Mouse (Mus musculus): ENCODE measurements around the gene Bptf. TPM values are rescaled to one million over a fixed set of nuclear protein-coding genes. Genes with fewer than 3 reads are reported as not detected.
"Not testable (repeated sequence)": the region's sequence is repeated elsewhere in the genome, so short reads cannot be mapped to it uniquely, and the experiment has no call there.

Bptf gene
- polyA plus RNA-seq (2011; ENCODE audit: insufficient read length, low read depth, missing spikeins), result 49.4 and 50.2 TPM in 2 replicates

DNA sequence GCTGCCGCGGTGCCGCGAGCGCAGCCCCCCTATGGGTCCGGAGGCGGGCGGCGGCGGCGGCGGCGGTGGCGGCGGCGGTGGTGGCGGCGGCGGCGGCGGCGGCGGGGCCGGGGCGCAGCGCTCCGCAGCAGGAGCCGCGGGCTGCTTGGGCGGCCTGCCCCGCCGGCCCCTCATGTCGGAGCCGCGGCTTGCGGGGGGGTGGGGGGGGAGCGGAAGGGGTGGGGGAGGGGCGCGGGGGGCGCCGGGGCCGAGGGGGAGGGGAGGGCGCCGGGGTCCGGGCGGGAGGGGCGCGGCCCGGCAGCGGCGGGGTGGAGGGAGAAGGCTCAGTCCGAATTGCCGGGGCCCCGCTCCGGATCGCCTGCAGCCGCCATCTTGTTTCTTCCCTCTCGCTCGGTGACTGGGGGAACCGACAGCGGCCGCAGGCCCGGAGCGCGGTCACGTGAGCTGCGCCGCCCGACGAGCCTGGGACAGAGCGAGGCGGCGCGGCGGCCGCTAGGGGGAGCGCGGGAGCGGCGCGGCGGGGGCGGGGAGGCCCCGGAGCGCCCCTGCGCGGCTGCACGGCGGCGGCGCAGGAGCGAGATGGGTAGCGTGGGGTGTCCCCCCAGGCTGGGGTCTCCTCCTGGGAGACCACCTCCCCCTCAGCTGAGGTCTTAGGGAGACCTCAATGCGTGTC, at the start of gene Bptf:
TSS of gene Bptf (minus strand) at position 379 of the 673 bp plus-strand sequence.
- Histone ChIP-seq H3K27ac (ENCODE audit: insufficient read depth, low read length) (peak within 1 kb of the TSS; percentile 56), H3K4me1 (ENCODE audit: control insufficient read depth, insufficient read depth, low read length) (no peaks in the 10 kb centered on the region), H3K4me3 (ENCODE audit: insufficient read depth, low read length) (peak within 1 kb of the TSS; percentile 79)
- peak; percentile 53 for TF ChIP-seq POLR2A (IDR thresholded peaks at IDR 0.05; ENCODE audit: low read depth, low read length)
- peak; percentile 35 for TF ChIP-seq CTCF (IDR thresholded peaks at IDR 0.05; ENCODE audit: borderline replicate concordance, insufficient read depth, low read length)

DNA sequence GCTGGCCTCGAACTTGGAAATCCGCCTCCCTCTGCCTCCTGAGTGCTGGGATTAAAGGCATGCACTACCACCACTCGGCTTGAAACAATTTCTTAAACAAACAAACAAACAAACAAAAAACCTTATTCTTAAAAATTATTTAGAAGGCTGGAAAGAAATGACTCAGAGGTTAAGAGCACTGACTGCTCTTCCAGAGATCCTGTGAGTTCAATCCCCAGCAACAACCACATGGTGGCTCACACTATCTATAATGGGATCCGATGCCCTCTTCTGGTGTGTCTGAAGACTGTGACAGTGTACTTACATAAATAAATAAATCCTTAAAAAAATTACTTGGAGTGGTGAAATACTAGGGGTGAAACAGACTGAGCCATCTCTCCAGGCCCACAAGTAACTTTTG, 29.3 kb upstream of the Bptf start:
- no peak overlapping the region for H3K4me3 ChIP-seq (ENCODE audit: insufficient read depth, low read length)
- TF ChIP-seq POLR2A (IDR thresholded peaks at IDR 0.05; ENCODE audit: low read depth, low read length), result no peak
- TF ChIP-seq CTCF (IDR thresholded peaks at IDR 0.05; ENCODE audit: borderline replicate concordance, insufficient read depth, low read length), result no peak
- peaks cover 9% of the 10 kb centered on the region for H3K4me1 ChIP-seq (ENCODE audit: control insufficient read depth, insufficient read depth, low read length)

DNA sequence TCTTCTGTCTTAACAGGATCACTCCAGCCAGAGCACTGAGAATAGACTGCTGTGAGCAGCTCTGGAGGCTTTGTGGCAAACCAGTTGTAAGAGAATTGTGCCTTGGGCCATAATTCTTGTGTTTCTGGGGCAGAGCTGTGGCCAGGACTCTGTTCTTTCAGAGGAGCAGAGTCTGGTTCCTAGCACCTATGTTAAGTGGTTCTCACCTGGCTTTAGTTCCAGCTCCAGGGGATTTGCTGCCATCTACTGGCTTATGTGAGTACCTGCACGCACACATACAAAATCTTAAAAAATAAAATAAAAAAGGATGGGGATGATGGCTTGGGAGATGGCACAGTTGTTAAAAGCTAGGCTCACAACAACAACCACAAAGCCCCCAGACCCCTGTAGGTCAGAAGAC, 27.1 kb upstream of the Bptf start:
- Histone ChIP-seq H3K27ac (ENCODE audit: insufficient read depth, low read length) (no peak overlapping the region), H3K4me1 (ENCODE audit: control insufficient read depth, insufficient read depth, low read length) (peaks cover 9% of the 10 kb centered on the region), H3K4me3 (ENCODE audit: insufficient read depth, low read length) (no peak overlapping the region)
- TF ChIP-seq POLR2A (IDR thresholded peaks at IDR 0.05; ENCODE audit: low read depth, low read length) (no peak), CTCF (IDR thresholded peaks at IDR 0.05; ENCODE audit: borderline replicate concordance, insufficient read depth, low read length) (no peak)

More for the DNA sequence above, 29.3 kb upstream of the Bptf start:
- no peak overlapping the region for H3K27ac ChIP-seq (ENCODE audit: insufficient read depth, low read length)

DNA sequence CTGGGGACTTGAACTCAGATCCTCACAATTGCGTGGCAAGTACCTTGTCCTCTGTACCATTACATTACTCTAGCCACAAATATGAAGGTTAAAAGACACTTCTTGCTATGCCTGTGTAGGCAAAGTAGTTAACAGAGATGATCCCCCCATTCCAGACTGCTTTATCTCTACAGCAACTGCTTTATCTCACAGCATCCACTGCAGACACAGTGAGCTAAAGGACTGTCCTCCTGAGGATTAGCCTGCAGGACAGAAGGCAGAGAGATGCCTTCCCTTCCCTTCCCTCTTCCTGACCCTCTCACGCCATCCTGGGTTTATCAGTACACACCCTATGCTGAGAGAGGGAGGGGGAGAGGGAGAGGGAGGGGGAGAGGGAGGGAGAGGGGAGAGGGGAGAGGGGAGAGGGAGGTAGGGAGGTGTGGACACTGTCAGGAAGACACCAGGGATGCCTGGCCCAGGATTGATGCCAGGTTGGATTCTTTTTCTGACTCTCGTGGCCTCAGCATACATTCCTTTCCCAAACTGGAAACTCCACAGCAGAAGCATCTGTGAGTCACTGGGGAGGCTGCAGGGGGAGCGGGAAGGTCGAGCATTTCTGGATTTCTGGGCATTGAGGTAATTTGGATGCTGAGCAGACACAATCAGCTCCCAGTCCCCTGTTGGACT, 25.2 kb upstream of the Bptf start:
- TF ChIP-seq CTCF (IDR thresholded peaks at IDR 0.05; ENCODE audit: borderline replicate concordance, insufficient read depth, low read length), result no peak
- peak; percentile 20; the same call in 1 of the 2 replicates for TF ChIP-seq POLR2A (IDR thresholded peaks at IDR 0.05; ENCODE audit: low read depth, low read length)
- H3K4me3 ChIP-seq (ENCODE audit: insufficient read depth, low read length), result no peak overlapping the region
- peaks cover 9% of the 10 kb centered on the region for H3K4me1 ChIP-seq (ENCODE audit: control insufficient read depth, insufficient read depth, low read length)
- peak overlapping the region; percentile 94 for H3K27ac ChIP-seq (ENCODE audit: insufficient read depth, low read length)

DNA sequence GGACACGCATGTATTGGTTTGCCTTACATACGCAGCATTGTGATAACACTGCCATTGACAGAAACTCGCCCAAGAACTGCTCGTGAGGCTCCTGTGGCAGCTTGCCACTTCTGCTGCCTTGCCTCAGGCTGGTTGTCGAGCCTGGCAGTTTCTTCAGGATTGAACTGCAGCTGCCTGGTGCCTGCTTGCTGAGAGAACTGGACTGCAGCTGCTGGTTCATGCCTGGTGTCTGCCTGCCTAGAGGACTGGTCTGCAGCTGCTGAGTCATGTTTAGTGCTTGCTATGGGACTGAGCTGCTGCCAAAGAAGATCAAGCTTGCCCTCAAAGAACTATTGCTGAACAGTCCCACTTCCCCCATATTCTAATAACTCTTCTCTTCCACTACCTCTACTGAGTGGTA, 23.4 kb upstream of the Bptf start:
- TF ChIP-seq CTCF (IDR thresholded peaks at IDR 0.05; ENCODE audit: borderline replicate concordance, insufficient read depth, low read length) (no peak), POLR2A (IDR thresholded peaks at IDR 0.05; ENCODE audit: low read depth, low read length) (no peak)
- H3K4me3 ChIP-seq (ENCODE audit: insufficient read depth, low read length), result no peak overlapping the region
- H3K4me1 ChIP-seq (ENCODE audit: control insufficient read depth, insufficient read depth, low read length), result peaks cover 9% of the 10 kb centered on the region
- H3K27ac ChIP-seq (ENCODE audit: insufficient read depth, low read length), result no peak overlapping the region

DNA sequence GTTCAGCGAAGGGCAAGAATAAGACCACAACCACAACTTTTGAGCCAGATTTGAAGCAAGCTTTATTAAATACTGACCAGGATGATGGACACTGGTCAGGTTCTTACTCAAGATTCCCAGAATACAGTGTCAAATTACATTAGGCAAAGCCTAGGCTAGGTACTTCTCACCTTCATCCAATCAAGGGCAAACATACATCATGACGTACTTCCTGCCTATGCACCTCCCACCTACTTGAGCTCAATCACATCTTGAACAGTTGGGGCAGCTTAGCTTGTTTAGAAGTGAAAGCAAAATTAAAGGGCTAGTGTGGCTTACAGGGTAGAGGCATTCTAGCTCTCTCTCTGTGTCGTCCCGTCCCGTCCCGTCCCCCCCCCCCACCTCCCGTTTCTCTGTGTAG, 22.5 kb upstream of the Bptf start:
- H3K27ac ChIP-seq (ENCODE audit: insufficient read depth, low read length), result no peak overlapping the region
- TF ChIP-seq CTCF (IDR thresholded peaks at IDR 0.05; ENCODE audit: borderline replicate concordance, insufficient read depth, low read length) (no peak), POLR2A (IDR thresholded peaks at IDR 0.05; ENCODE audit: low read depth, low read length) (no peak)
- peaks cover 13% of the 10 kb centered on the region for H3K4me1 ChIP-seq (ENCODE audit: control insufficient read depth, insufficient read depth, low read length)
- no peak overlapping the region for H3K4me3 ChIP-seq (ENCODE audit: insufficient read depth, low read length)

DNA sequence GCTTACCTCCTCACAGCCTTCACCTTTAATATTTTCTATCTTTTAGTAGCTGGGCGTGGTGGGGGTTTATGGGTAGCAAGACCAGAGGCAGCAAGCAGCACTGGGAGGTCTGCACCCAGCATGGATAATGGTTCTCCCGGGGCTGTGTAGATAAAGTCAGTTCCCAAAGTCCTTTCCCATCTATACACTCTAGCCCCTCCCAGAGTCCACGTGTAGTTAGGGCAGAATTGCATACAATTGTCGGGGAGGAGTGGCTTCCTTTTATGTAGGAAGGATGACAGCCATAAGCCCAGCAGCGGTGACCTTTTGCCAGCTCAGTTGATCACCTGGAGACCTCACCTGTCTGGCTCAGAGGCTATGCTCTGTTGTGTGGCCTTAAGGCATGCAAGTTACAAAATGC, 21.7 kb upstream of the Bptf start:
- no peak overlapping the region for H3K27ac ChIP-seq (ENCODE audit: insufficient read depth, low read length)
- no peak overlapping the region for H3K4me3 ChIP-seq (ENCODE audit: insufficient read depth, low read length)
- TF ChIP-seq CTCF (IDR thresholded peaks at IDR 0.05; ENCODE audit: borderline replicate concordance, insufficient read depth, low read length), result no peak
- no peak for TF ChIP-seq POLR2A (IDR thresholded peaks at IDR 0.05; ENCODE audit: low read depth, low read length)
- peaks cover 17% of the 10 kb centered on the region for H3K4me1 ChIP-seq (ENCODE audit: control insufficient read depth, insufficient read depth, low read length)

DNA sequence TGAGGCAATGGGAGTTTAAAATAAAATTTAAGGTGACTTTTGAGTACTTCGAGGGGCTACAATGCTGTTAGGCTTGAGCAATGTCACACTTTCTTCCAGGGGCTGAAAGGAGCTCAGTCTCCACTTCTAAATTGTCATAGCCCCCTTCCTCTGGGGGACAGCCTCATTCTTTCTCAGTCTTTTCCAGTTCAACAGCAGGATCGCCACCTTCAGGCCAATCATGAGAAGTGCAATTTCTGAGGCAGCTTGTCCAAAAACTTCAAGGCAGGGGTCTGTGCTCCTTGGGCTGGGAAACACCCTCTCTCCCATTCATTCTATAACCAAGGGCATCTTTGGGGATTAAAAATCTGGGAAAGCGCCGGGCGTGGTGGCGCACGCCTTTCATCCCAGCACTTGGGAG, 19.9 kb upstream of the Bptf start:
- Histone ChIP-seq H3K4me1 (ENCODE audit: control insufficient read depth, insufficient read depth, low read length) (peaks cover 14% of the 10 kb centered on the region), H3K4me3 (ENCODE audit: insufficient read depth, low read length) (no peak overlapping the region), H3K27ac (ENCODE audit: insufficient read depth, low read length) (no peak overlapping the region)
- TF ChIP-seq CTCF (IDR thresholded peaks at IDR 0.05; ENCODE audit: borderline replicate concordance, insufficient read depth, low read length) (0 out of 2 replicates have a peak, but pooled peaks have one; percentile 3), POLR2A (IDR thresholded peaks at IDR 0.05; ENCODE audit: low read depth, low read length) (no peak)

DNA sequence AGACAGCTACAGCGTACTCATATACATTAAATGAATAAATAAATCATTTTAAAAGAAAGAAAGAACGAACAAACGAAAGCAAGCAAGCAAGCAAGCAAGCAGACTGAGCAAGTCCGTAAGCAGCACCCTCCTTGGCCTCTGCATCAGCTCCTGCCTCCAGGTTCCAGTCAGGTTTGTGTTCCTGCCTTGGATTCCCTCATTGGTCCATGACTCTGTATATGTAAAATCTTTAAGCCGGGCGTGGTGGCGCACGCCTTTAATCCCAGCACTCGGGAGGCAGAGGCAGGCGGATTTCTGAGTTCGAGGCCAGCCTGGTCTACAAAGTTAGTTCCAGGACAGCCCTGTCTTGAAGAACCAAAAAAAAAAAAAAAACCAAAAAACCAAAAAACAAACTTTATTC, 12.0 kb upstream of the Bptf start:
- not testable (repeated sequence) for H3K4me1 ChIP-seq (ENCODE audit: control insufficient read depth, insufficient read depth, low read length); H3K4me3 ChIP-seq (ENCODE audit: insufficient read depth, low read length)

DNA sequence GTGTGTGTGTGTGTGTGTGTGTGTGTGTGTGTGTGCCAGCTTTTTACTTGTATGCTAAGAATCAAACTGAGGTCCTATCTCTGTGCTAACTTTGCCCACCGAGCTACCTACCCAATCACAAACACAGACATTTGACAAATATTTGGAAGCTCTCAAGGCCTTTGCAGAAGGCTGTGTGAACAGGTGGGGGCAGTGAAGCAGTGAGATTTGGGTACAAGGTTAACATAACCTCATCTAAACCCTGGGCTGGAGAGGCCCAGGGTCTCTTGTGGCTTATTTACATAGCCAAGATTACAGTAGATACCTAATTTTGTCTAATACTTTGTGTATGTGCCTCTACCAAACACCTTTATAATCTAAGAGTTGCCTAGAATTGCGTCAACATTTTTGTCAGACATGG, 10.5 kb upstream of the Bptf start:
- no peak overlapping the region for H3K4me3 ChIP-seq (ENCODE audit: insufficient read depth, low read length)
- no peak overlapping the region for H3K27ac ChIP-seq (ENCODE audit: insufficient read depth, low read length)
- TF ChIP-seq CTCF (IDR thresholded peaks at IDR 0.05; ENCODE audit: borderline replicate concordance, insufficient read depth, low read length) (no peak), POLR2A (IDR thresholded peaks at IDR 0.05; ENCODE audit: low read depth, low read length) (no peak)
- no peaks in the 10 kb centered on the region for H3K4me1 ChIP-seq (ENCODE audit: control insufficient read depth, insufficient read depth, low read length)

More for the DNA sequence above, 12.0 kb upstream of the Bptf start:
- H3K27ac ChIP-seq (ENCODE audit: insufficient read depth, low read length), result not testable (repeated sequence)
